Mouse (Mus musculus): Measurements from ENCODE around the gene Rab33b.

- no peak for TF ChIP-seq CTCF (IDR thresholded peaks at IDR 0.05; ENCODE audit: borderline replicate concordance, insufficient read depth, low read length)
- TF ChIP-seq POLR2A (IDR thresholded peaks at IDR 0.05; ENCODE audit: low read depth, low read length) = no peak
Measured at GRCm38 (mm10) chr3:51475706-51476105, 8.0 kb upstream of the Rab33b start.

All from embryonic fibroblast, embryonic 13.5 days (primary cell).